Mouse (Mus musculus) hindbrain, embryonic 14.5 days (tissue): ENCODE results near the gene Smyd3. TPM values are rescaled to one million over a fixed set of nuclear protein-coding genes. Genes with fewer than 3 reads are reported as not detected.
A peak's percentile ranks its signal among the peaks of the same experiment; 100 is the strongest.

Experiments
- ATAC-seq: fragments of 200-750 bp; cut with Nextera tagmentation; 2 replicates; pipeline ENCODE4 v1.8.0; 2017; ENCODE audit warnings: moderate number of reproducible peaks, mild to moderate bottlenecking, moderate TSS enrichment, moderate library complexity; ENCODE audit not compliant: low FRiP score
- DNase-seq: peaks from one replicate; pipeline ENCODE4 v3.0.0-alpha.2; 2015; ENCODE audit warnings: low spot score
- H3K27ac ChIP-seq: fragments of 300-500 bp; sonication (generic); 2 replicates; pipeline ENCODE4 v1.5.1; 2014; ENCODE audit warnings: mild to moderate bottlenecking, moderate library complexity
- H3K27me3 ChIP-seq: fragments of 300-500 bp; sonication (generic); 2 replicates; pipeline ENCODE4 v1.6.1; 2014; ENCODE audit warnings: mild to moderate bottlenecking, low read length, mixed read lengths; ENCODE audit not compliant: control insufficient read depth, insufficient read depth
- H3K36me3 ChIP-seq: fragments of 300-500 bp; sonication (generic); replicated peaks from 2 replicates; pipeline ENCODE4 v1.6.1; 2014; ENCODE audit not compliant: control insufficient read depth, insufficient read depth
- H3K4me1 ChIP-seq: fragments of 300-500 bp; sonication (generic); replicated peaks from 2 replicates; pipeline ENCODE4 v1.6.1; 2014; ENCODE audit warnings: antibody characterized with exemption, low read length, mixed read lengths; ENCODE audit not compliant: control insufficient read depth, insufficient read depth
- H3K4me2 ChIP-seq: fragments of 300-500 bp; sonication (generic); replicated peaks from 2 replicates; pipeline ENCODE4 v1.6.1; 2014; ENCODE audit warnings: mild to moderate bottlenecking, moderate library complexity
- H3K4me3 ChIP-seq: fragments of 300-500 bp; sonication (generic); replicated peaks from 2 replicates; pipeline ENCODE4 v1.5.1; 2014; ENCODE audit warnings: mild to moderate bottlenecking, low read length
- H3K9ac ChIP-seq: fragments of 300-500 bp; sonication (generic); 2 replicates; pipeline ENCODE4 v1.6.1; 2014
- H3K9me3 ChIP-seq: fragments of 300-500 bp; sonication (generic); 2 replicates; pipeline ENCODE4 v1.6.1; 2016; ENCODE audit warnings: low read length; ENCODE audit not compliant: control insufficient read depth
- WGBS: fragments of 180-500 bp; shearing (Covaris S2); extraction: QIAGEN DNeasy Blood & Tissue Kit; methylation state at CpG from one replicate; pipeline ENCODE4 v1.1.7; 2014; 5-methylcytosine and 5-hydroxymethylcytosine counted together
- polyA plus RNA-seq: library from polyadenylated mRNA; unstranded; fragments of >200 nt; fragmentation: Nextera tagmentation; extraction: Ambion mirVana; gene quantifications from 2 replicates; pipeline ENCODE4 v1.2.1, GENCODE M21; 2014

Smyd3 gene
- polyA plus RNA-seq, 1 experiment from 2014 or later: 25.4 TPM

- Histone ChIP-seq H3K4me1 (peaks cover 8% of the 10 kb centered on the region), H3K36me3 (no peaks in the 10 kb centered on the region), H3K4me3 (no peak overlapping the region), H3K27me3 (no peaks in the 10 kb centered on the region), H3K9me3 (peaks cover 5% of the 10 kb centered on the region; the same call in 1 of the 2 replicates), H3K4me2 (no peak overlapping the region), H3K9ac (no peak overlapping the region), H3K27ac (no peak overlapping the region)
- 69% methylated on average over 3 of the region's 3 CpGs for WGBS
- DNase-seq (no peak), ATAC-seq (no peak)
Measured at GRCm38 (mm10) chr1:179266936-179267335, 250.9 kb downstream of the Smyd3 start.

GRCm38 (mm10) chr1:179261496-179261966, 256.3 kb downstream of the Smyd3 start:
- no peaks in the 10 kb centered on the region for H3K9me3 ChIP-seq
- no peaks in the 10 kb centered on the region for H3K36me3 ChIP-seq
- peak overlapping the region; percentile 82 for H3K27ac ChIP-seq
- 48% methylated on average over 11 of the region's 11 CpGs for WGBS
- peaks cover 17% of the 10 kb centered on the region for H3K4me1 ChIP-seq
- no peak overlapping the region for H3K4me2 ChIP-seq
- H3K27me3 ChIP-seq: no peaks in the 10 kb centered on the region
- peak; percentile 47 for DNase-seq
- no peak for ATAC-seq
- peak overlapping the region; percentile 36 for H3K9ac ChIP-seq
- H3K4me3 ChIP-seq: no peak overlapping the region

GRCm38 (mm10) chr1:179255826-179256512, 261.9 kb downstream of the Smyd3 start:
- Histone ChIP-seq H3K4me1 (0 out of 2 replicates have a peak, but pooled peaks cover 10% of the 10 kb centered on the region), H3K27me3 (no peaks in the 10 kb centered on the region), H3K27ac (no peak overlapping the region), H3K36me3 (no peaks in the 10 kb centered on the region), H3K9me3 (no peaks in the 10 kb centered on the region), H3K4me2 (no peak overlapping the region), H3K4me3 (no peak overlapping the region), H3K9ac (no peak overlapping the region)
- DNase-seq (no peak), ATAC-seq (no peak)
- WGBS: 88% methylated on average over 11 of the region's 11 CpGs

- no peak for ATAC-seq
- Histone ChIP-seq H3K4me2 (no peak overlapping the region), H3K9ac (no peak overlapping the region), H3K27ac (peak overlapping the region; percentile 6; the same call in 1 of the 2 replicates), H3K4me3 (no peak overlapping the region), H3K27me3 (no peaks in the 10 kb centered on the region), H3K4me1 (peaks cover 10% of the 10 kb centered on the region; the same call in 1 of the 2 replicates), H3K36me3 (no peaks in the 10 kb centered on the region), H3K9me3 (no peaks in the 10 kb centered on the region)
- peak; percentile 45 for DNase-seq
- WGBS: 4% methylated on average over 3 of the region's 3 CpGs
Measured at GRCm38 (mm10) chr1:179254531-179254930, 263.3 kb downstream of the Smyd3 start.

GRCm38 (mm10) chr1:179252611-179253010, 265.2 kb downstream of the Smyd3 start:
- H3K9ac ChIP-seq: no peak overlapping the region
- whole genome bisulfite sequencing: 74% methylated on average over 4 of the region's 4 CpGs
- no peaks in the 10 kb centered on the region for H3K27me3 ChIP-seq
- no peak overlapping the region for H3K4me2 ChIP-seq
- no peak for DNase-seq
- no peaks in the 10 kb centered on the region for H3K36me3 ChIP-seq
- ATAC-seq: no peak
- H3K27ac ChIP-seq: no peak overlapping the region
- no peak overlapping the region for H3K4me3 ChIP-seq
- no peaks in the 10 kb centered on the region for H3K9me3 ChIP-seq
- peaks cover 22% of the 10 kb centered on the region for H3K4me1 ChIP-seq

GRCm38 (mm10) chr1:179250388-179250787, 267.5 kb downstream of the Smyd3 start:
- WGBS: 83% methylated on average over 3 of the region's 3 CpGs
- H3K4me2 ChIP-seq: no peak overlapping the region
- H3K27ac ChIP-seq: no peak overlapping the region
- H3K4me3 ChIP-seq: no peak overlapping the region
- no peaks in the 10 kb centered on the region for H3K27me3 ChIP-seq
- peaks cover 22% of the 10 kb centered on the region for H3K4me1 ChIP-seq
- no peak overlapping the region for H3K9ac ChIP-seq
- H3K36me3 ChIP-seq: no peaks in the 10 kb centered on the region
- DNase-seq (no peak), ATAC-seq (no peak)
- no peaks in the 10 kb centered on the region for H3K9me3 ChIP-seq

GRCm38 (mm10) chr1:179243554-179243953, 274.3 kb downstream of the Smyd3 start:
- H3K27me3 ChIP-seq: no peaks in the 10 kb centered on the region
- DNase-seq (no peak), ATAC-seq (no peak)
- peaks cover 2% of the 10 kb centered on the region; the same call in 1 of the 2 replicates for H3K4me1 ChIP-seq
- no peak overlapping the region for H3K4me3 ChIP-seq
- H3K36me3 ChIP-seq: no peaks in the 10 kb centered on the region
- 78% methylated on average over 8 of the region's 8 CpGs for WGBS
- H3K9ac ChIP-seq: no peak overlapping the region
- no peak overlapping the region for H3K27ac ChIP-seq
- no peaks in the 10 kb centered on the region for H3K9me3 ChIP-seq
- no peak overlapping the region for H3K4me2 ChIP-seq

GRCm38 (mm10) chr1:179240663-179241279, 277.1 kb downstream of the Smyd3 start:
- Histone ChIP-seq H3K4me1 (no peaks in the 10 kb centered on the region), H3K4me3 (no peak overlapping the region), H3K9ac (no peak overlapping the region), H3K27ac (no peak overlapping the region), H3K4me2 (no peak overlapping the region), H3K9me3 (no peaks in the 10 kb centered on the region), H3K36me3 (no peaks in the 10 kb centered on the region), H3K27me3 (no peaks in the 10 kb centered on the region)
- WGBS: 82% methylated on average over 6 of the region's 6 CpGs
- no peak for DNase-seq
- no peak for ATAC-seq

GRCm38 (mm10) chr1:179238639-179239038, 279.2 kb downstream of the Smyd3 start:
- Histone ChIP-seq H3K27ac (no peak overlapping the region), H3K36me3 (no peaks in the 10 kb centered on the region), H3K4me2 (no peak overlapping the region), H3K4me3 (no peak overlapping the region), H3K9ac (no peak overlapping the region), H3K4me1 (no peaks in the 10 kb centered on the region), H3K27me3 (no peaks in the 10 kb centered on the region), H3K9me3 (no peaks in the 10 kb centered on the region)
- no peak for DNase-seq
- 76% methylated on average over 2 of the region's 2 CpGs for WGBS
- no peak for ATAC-seq
